Mouse (Mus musculus): ENCODE results near the gene Tars.

Tars gene

DNA sequence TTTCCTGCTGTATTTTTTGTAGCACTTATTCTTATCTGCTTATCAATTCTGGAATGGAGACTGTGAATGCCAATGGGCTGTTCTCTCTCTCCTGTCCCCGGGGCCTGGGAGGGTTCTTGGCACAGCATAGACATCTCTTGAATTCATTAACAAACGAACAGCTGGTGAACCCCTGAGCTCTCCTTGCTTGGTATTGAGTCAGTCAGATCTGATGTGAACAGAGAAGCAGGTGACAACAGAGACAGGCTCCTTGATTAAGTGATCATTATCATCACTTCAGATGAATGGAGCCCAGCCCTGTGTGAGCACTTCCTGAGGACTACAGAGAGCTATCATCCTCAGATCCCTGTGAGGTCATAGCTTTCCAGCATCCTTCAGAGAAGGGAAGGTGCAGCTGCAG is 35.4 kb downstream of the Tars start:
- DNase-seq (ENCODE audit: low read depth, low spot score): no peak

DNA sequence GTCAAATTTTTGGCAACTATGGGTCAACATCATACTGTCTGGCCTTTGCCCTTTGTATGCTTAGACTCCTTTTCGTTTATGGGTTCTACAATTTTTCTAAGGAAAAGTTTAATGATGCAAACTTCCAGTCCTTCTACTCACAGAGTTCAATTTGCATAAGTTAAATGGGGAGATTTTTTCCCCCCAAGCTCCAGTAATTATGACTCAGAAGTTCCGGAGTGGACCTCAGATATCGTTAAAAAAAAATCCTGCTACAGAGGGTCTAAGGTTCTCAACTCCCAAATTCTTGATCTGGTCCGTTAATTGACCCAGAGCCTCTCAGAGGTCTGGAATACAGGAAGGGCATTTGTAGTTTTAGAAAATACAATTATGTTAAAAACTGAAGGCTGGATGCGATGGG is 37.6 kb downstream of the Tars start:
- no peak for DNase-seq (ENCODE audit: low read depth, low spot score)

DNA sequence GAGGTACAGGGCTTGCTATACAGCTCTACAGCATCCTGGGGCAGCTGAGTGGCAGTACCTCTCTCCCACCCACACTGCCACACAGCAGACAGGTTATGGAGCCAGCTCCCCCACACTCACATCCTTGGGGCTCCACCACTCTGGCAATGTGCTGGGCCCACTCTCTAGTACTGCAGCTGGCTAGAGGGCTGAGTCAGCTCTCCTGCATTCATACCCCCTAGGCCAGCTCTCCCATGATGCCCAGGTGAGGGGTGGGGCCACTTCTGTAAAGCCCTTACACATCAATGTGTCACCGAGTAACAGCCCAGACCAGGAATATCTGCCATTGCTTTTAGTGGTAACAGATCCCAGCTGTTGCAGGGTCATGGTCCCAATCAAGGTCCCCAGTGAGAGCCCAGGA is 38.6 kb downstream of the Tars start:
- no peak for DNase-seq (ENCODE audit: low read depth, low spot score)

- DNase-seq (ENCODE audit: low read depth, low spot score): no peak
These were observed 42.0 kb downstream of the Tars start for GRCm38 (mm10) chr15:11357501-11357900.

DNA sequence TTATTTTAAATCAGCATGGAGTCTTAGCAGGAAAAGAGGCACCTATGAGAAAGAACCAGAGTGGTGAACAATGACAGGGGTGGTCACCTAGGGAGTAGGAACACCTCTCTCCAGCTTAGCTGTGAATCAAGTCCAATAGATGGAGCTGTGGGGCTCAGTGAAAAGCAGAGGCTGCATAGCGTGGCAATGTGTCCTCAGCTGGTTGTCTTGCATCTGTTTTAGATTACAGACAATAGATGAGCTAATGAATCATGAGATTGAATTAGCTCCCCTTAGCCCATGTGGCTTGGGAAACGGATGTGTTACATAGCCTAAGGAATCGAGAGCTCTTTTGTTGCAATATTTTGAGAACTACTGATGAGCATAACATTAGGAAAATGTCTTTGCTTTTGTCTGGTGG is 43.6 kb downstream of the Tars start:
- no peak for DNase-seq (ENCODE audit: low read depth, low spot score)

DNA sequence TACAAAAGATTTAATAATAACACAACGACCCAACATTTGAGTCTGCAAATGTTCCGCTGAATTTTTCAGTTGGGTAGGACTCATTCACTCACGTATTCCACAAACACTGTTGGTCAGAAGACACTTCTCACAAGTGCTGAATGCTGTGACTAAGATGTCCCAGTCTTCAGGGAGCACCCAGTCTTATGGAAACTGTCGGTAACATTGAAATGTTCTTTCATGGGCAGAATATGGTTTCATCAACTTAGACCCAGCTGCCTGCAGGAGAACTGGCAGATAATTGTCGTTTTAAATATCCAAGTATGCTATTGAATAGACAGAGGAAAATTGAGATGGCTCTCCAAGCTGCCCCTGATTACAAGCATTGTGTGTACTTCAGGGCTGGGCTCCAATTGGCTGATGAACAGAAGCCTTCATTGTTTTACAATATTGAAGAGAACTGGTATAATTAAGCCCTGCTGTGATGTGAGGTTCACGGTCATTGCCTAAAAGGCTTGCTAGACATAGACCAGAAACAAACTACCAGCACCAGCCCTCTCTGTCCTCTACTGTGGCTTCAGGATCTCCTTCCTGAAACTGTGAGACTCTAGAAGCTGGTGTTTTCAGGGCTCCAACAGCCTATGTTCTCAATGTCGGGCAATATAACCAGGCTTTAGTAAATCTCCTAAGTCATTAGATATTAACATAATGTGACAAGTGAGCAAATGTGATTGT is 59.8 kb downstream of the Tars start:
- DNase-seq (ENCODE audit: low read depth, low spot score): no peak

All from A20 (cell line).